8 mouse cellular contexts compared by ENCODE assay signal in genomic region chr1:36308966-36309475, GRCm38 (mm10). TPM values are rescaled to one million over a fixed set of nuclear protein-coding genes. Genes with fewer than 3 reads are reported as not detected.
DNase-seq lines count a peak whose midpoint lies in the region; ATAC-seq lines count a peak whose summit lies in the region.

No protein-coding gene starts in this region.

- H3K36me3 ChIP-seq in lung, embryonic 16.5 days (ENCODE audit: control insufficient read depth, insufficient read depth, low read length): no peaks in the 10 kb centered on the region
- H3K36me3 ChIP-seq in hindbrain, embryonic 13.5 days: no peaks in the 10 kb centered on the region

- peaks cover 5% of the 10 kb centered on the region; the same call in 1 of the 2 replicates for H3K27me3 ChIP-seq in lung, embryonic 16.5 days (ENCODE audit: control insufficient read depth, insufficient read depth, low read depth, low read length)
- peaks cover 34% of the 10 kb centered on the region for H3K27me3 ChIP-seq in hindbrain, embryonic 13.5 days

- WGBS in lung, embryonic 16.5 days: 58% methylated on average over 9 of the region's 9 CpGs
- 60% methylated on average over 9 of the region's 9 CpGs for WGBS in hindbrain, embryonic 13.5 days

- H3K27ac ChIP-seq in lung, embryonic 16.5 days (ENCODE audit: low read length): no peak overlapping the region
- H3K27ac ChIP-seq in hindbrain, embryonic 13.5 days: no peak overlapping the region

- peaks cover 17% of the 10 kb centered on the region for H3K4me1 ChIP-seq in lung, embryonic 16.5 days (replicated peaks; ENCODE audit: control insufficient read depth, insufficient read depth, low read length)
- H3K4me1 ChIP-seq in hindbrain, embryonic 13.5 days (replicated peaks): peaks cover 23% of the 10 kb centered on the region

- H3K9me3 ChIP-seq in lung, embryonic 16.5 days (ENCODE audit: control insufficient read depth, low read length): no peaks in the 10 kb centered on the region
- no peaks in the 10 kb centered on the region for H3K9me3 ChIP-seq in hindbrain, embryonic 13.5 days

- no peak for ATAC-seq in cerebellum, adult (ENCODE audit: insufficient number of reproducible peaks, low FRiP score, low TSS enrichment)
- ATAC-seq in lung, embryonic 16.5 days (ENCODE audit: low read depth): no peak
- no peak for ATAC-seq in hindbrain, embryonic 13.5 days (ENCODE audit: low FRiP score)

- no peak overlapping the region for H3K9ac ChIP-seq in lung, embryonic 16.5 days (ENCODE audit: low read length)
- H3K9ac ChIP-seq in hindbrain, embryonic 13.5 days: no peak overlapping the region

- H3K4me2 ChIP-seq in lung, embryonic 16.5 days (ENCODE audit: low read depth, low read length): peak overlapping the region; percentile 88
- H3K4me2 ChIP-seq in hindbrain, embryonic 13.5 days: peak overlapping the region; percentile 93; the same call in 1 of the 2 replicates

- peak; percentile 26 for DNase-seq in cerebellum, adult 9-10 months
- no peak for DNase-seq in lung, postnatal 25 days (ENCODE audit: low spot score)
- peak; percentile 66 for DNase-seq in naive thymus-derived CD4-positive, alpha-beta T cell, adult 2 months (ENCODE audit: low read depth)
- no peak for DNase-seq in cerebellum, adult 11 months
- no peak for DNase-seq in adrenal gland, postnatal 10 days

- H3K4me3 ChIP-seq in lung, embryonic 16.5 days (ENCODE audit: low read length): peak overlapping the region; percentile 71; the same call in 1 of the 2 replicates
- H3K4me3 ChIP-seq in hindbrain, embryonic 13.5 days: peak overlapping the region; percentile 62; the same call in 1 of the 2 replicates

RNA-seq across cellular contexts. Expression of gene Arid5a, which starts 1.5 kb away (rescaled TPM):
- polyA plus RNA-seq in lung, embryonic 16.5 days (2015; fragmentation: Nextera tagmentation; extraction: Ambion mirVana): 9.1 and 10.9 TPM in 2 replicates
- polyA plus RNA-seq in hindbrain, embryonic 13.5 days (2015; fragmentation: Nextera tagmentation; extraction: Ambion mirVana): 3.8 and 4.0 TPM in 2 replicates
- total RNA-seq in adrenal gland, postnatal 10 days (2021): 1 to 10 TPM; 8.9 to 9.2 TPM

RNA-seq across cellular contexts. Expression of gene Neurl3, which starts 34.5 kb away (rescaled TPM):
- polyA plus RNA-seq in lung, embryonic 16.5 days (2015; fragmentation: Nextera tagmentation; extraction: Ambion mirVana): 7.5 and 7.7 TPM in 2 replicates
- 1.3 and 1.4 TPM in 2 replicates for polyA plus RNA-seq in hindbrain, embryonic 13.5 days (2015; fragmentation: Nextera tagmentation; extraction: Ambion mirVana)
- 1 to 10 TPM; 4.9 to 7.4 TPM for total RNA-seq in adrenal gland, postnatal 10 days (2021)

RNA-seq across cellular contexts. Expression of gene Kansl3, which starts 60.0 kb away (rescaled TPM):
- 40.8 and 42.9 TPM in 2 replicates for polyA plus RNA-seq in lung, embryonic 16.5 days (2015; fragmentation: Nextera tagmentation; extraction: Ambion mirVana)
- 35.9 and 38.3 TPM in 2 replicates for polyA plus RNA-seq in hindbrain, embryonic 13.5 days (2015; fragmentation: Nextera tagmentation; extraction: Ambion mirVana)
- total RNA-seq in adrenal gland, postnatal 10 days (2021): 100 to 1,000 TPM in 1 of 2 experiments, 10 to 100 TPM in 1; 82.9 to 103 TPM

Comparison
In these comparisons a context has a peak if more than half of its experiments do, and no peak if none do; other contexts are left out.
1. DNase-seq: peak in cerebellum, adult 9-10 months (single experiment) and naive thymus-derived CD4-positive, alpha-beta T cell, adult 2 months (single experiment); none in lung, postnatal 25 days (single experiment), cerebellum, adult 11 months (single experiment) and adrenal gland, postnatal 10 days (single experiment).